Mouse (Mus musculus) spleen, embryonic (tissue): Measurements from ENCODE around the gene Tmco1.
"Not testable (repeated sequence)": the region's sequence is repeated elsewhere in the genome, so short reads cannot be mapped to it uniquely, and the experiment has no call there.

Experiments
- CTCF ChIA-PET: fragments of 350-600 bp; sonication (Branson Sonifier 250); formaldehyde crosslinking; loops from one replicate; lab custom pipeline; 2022; lab: Charles Lee

The Tmco1 gene

DNA sequence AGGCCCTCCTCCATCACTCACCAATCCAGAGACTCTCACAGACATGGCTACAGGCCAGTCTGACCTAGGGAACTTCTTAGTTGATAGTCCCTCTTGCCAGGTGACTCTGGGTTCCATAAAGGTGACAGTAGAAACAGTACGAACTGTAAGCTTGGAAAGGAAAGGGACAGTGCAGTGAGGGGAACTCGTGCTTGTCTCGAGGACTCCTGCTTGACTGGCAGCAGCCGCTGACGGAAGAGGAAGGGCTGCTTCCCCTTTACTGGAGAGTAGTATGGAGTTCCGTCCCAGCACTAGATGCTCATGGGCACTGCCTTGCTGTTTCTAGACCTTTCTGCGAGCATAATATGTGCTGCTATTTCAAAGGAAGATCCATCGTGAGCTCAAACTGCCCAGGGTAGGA lies 22.9 kb downstream of the Tmco1 start:
- CTCF ChIA-PET, result no interaction called here

DNA sequence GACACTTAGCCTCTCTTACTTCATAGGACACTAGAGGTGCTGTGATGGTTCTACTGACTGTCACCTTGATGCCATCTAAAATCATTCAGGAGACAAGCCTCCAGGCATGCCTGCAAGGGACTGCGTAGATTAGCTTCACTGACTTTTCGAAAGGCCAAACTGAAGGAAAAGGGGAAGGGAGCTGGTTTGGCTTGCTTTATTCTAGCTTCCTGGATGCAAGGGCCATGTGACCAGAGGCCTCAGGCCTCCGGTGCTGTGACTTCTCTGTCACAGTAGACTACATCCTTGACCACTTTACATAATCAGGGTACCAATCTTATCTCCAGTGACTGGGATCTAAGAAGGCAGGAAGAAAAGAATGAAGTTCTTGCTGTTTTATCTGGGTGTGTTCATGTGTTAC lies 28.2 kb downstream of the Tmco1 start:
- CTCF ChIA-PET, result no interaction called here

- CTCF ChIA-PET, result interaction anchor here (0.7 to 1.5 kb wide), 3 partner anchors 34 to 125 kb away, joined by 3 to 5 read pairs (median 3); no protein-coding TSS in a partner anchor
Observed at GRCm38 (mm10) chr1:167337463-167338095, 29.4 kb downstream of the Tmco1 start.

- CTCF ChIA-PET, result no interaction called here
Observed at GRCm38 (mm10) chr1:167339177-167339781, 31.1 kb downstream of the Tmco1 start.

GRCm38 (mm10) chr1:167340111-167340787 lies 32.1 kb downstream of the Tmco1 start:
- CTCF ChIA-PET, result no interaction called here

- CTCF ChIA-PET, result no interaction called here
Observed at GRCm38 (mm10) chr1:167340910-167341528, 32.8 kb downstream of the Tmco1 start.

- CTCF ChIA-PET, result no interaction called here
Observed at GRCm38 (mm10) chr1:167342831-167343230, 34.7 kb downstream of the Tmco1 start.

DNA sequence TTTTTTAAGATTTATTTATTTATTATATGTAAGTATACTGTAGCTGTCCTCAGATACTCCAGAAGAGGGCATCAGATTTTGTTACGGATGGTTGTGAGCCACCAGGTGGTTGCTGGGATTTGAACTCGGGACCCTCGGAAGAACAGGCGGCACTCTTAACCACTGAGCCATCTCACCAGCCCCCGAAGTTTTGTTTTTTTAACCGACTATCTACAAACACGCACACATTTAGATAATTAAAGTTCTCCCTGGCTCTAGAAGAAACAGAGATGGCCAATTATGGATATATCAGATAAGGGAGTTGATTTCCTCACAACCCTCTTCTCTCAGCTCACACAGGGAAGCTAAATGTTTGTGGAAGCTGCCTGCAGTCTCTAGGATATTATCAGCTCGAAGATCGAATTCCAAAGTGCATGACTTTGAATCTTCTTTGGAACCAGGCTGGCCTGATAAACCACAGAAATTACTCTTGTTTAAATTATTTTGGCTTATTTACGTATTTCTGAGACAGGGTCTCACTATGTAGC lies 37.9 kb downstream of the Tmco1 start:
- CTCF ChIA-PET, result not testable (repeated sequence)

GRCm38 (mm10) chr1:167349206-167349605 lies 41.0 kb downstream of the Tmco1 start:
- CTCF ChIA-PET, result not testable (repeated sequence)

GRCm38 (mm10) chr1:167349815-167350596 lies 41.8 kb downstream of the Tmco1 start, which contains the start of gene Aldh9a1:
TSS of gene Aldh9a1 (plus strand) at chr1:167349991.
- CTCF ChIA-PET, result interaction anchor here (0.7 kb wide), 1 partner anchor 41 kb away, joined by 5 read pairs; no protein-coding TSS in a partner anchor

GRCm38 (mm10) chr1:167350597-167351415 lies 42.6 kb downstream of the Tmco1 start:
- CTCF ChIA-PET, result interaction anchor here (0.7 kb wide), 1 partner anchor 41 kb away, joined by 5 read pairs; no protein-coding TSS in a partner anchor

GRCm38 (mm10) chr1:167352403-167352802 lies 44.2 kb downstream of the Tmco1 start:
- CTCF ChIA-PET, result no interaction called here

GRCm38 (mm10) chr1:167357387-167357786 lies 49.2 kb downstream of the Tmco1 start:
- CTCF ChIA-PET, result no interaction called here

DNA sequence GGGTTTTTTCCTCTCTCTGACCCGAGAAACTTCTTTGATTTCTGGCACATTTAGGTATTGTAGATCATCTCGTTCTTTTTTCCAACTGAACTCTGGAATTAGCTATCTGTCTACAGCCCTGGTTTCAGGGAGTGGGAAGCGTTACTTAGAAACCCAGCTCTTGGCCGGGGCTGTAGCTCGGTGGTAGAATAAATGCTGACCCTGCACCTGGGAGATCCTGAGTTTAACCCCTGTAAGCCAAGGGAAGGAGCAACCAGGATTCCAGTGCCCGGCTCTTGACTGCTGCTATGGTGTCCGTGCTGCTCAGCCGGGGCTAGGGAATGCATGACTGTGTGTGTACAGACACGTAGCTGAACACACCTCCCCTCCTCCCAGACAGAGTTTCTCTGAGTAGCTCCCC lies 50.6 kb downstream of the Tmco1 start:
- CTCF ChIA-PET, result no interaction called here

- CTCF ChIA-PET, result no interaction called here
Observed at GRCm38 (mm10) chr1:167360268-167360667, 52.1 kb downstream of the Tmco1 start.

DNA sequence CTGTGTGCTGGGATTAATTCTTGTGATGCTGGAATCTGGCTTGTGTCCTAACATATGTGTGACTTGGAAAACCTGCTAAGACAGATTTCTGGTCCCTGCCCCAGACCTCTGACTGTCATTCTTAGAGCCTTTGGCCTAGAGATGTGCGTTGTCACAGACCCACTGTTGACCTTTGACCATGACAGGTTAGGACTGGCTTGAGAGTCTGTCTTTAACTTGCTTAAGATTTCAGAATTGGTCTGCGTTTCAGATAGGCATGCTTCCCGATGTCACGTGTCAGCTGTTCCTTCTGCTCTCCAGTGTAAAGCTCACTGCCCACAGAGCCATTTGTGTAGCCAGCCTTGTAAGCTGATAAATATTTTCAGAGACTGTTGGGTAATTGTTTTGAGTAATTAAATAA lies 54.6 kb downstream of the Tmco1 start:
- CTCF ChIA-PET, result no interaction called here

- CTCF ChIA-PET, result no interaction called here
Observed at GRCm38 (mm10) chr1:167363322-167363721, 55.1 kb downstream of the Tmco1 start.

- CTCF ChIA-PET, result no interaction called here
Observed at GRCm38 (mm10) chr1:167365808-167366207, 57.6 kb downstream of the Tmco1 start.

DNA sequence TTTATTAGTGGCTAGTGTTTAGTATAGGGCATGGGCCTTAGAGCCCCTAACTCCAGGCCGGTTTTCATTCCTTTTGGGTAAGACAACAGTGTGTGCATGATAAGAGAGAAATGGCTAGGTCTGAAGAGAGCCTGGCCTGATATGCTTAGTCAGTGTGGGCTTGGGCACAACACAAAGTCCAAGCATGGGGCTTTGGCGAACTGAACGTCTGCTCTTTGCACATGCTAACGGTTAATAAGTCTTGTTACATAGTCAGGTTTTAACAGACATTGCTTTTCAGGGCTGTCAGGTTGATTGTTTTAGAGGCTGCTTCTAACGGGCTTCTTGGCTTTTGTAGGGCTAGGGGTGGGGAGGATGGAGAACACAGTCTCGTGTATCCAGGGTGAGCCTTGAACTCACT lies 58.4 kb downstream of the Tmco1 start:
- CTCF ChIA-PET, result no interaction called here

DNA sequence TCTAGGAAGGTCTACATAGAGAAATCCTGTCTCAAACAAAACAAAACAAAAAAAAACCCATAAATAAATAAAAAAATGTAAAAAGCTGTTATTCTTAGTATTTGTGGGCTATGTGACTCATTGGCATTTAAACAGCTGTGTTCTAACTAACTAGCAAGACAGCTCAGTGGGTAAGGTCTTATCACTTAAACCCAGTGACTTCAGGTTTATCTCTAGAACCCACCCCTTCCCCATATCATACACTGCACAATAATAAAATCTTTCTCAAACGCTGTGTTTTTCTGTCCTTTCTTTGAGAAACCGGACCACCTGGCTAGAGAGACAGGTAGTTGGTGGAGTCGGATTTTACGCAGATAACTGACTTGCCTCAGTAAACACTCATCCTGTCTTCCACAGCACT lies 59.8 kb downstream of the Tmco1 start:
- CTCF ChIA-PET, result no interaction called here
